Mouse (Mus musculus) liver, embryonic 12.5 days (tissue): ENCODE data around the gene Rdm1. TPM values are rescaled to one million over a fixed set of nuclear protein-coding genes. Genes with fewer than 3 reads are reported as not detected.

Source experiments
- ATAC-seq: fragments of 200-750 bp; cut with Nextera tagmentation; 2 replicates; pipeline ENCODE4 v1.8.0; 2017; ENCODE audit warnings: moderate number of reproducible peaks, mild to moderate bottlenecking, moderate library complexity
- H3K27ac ChIP-seq: fragments of 300-500 bp; sonication (generic); 2 replicates; pipeline ENCODE4 v1.5.1; 2016; ENCODE audit warnings: mild to moderate bottlenecking
- H3K27me3 ChIP-seq: fragments of 300-500 bp; sonication (generic); replicated peaks from 2 replicates; pipeline ENCODE4 v1.6.1; 2016; ENCODE audit warnings: mild to moderate bottlenecking, moderate library complexity
- H3K36me3 ChIP-seq: fragments of 300-500 bp; sonication (generic); 2 replicates; pipeline ENCODE4 v1.6.1; 2016; ENCODE audit warnings: mild to moderate bottlenecking, moderate library complexity
- H3K4me1 ChIP-seq: fragments of 300-500 bp; sonication (generic); 2 replicates; pipeline ENCODE4 v1.6.1; 2016
- H3K4me2 ChIP-seq: fragments of 300-500 bp; sonication (generic); 2 replicates; pipeline ENCODE4 v1.6.1; 2016; ENCODE audit warnings: mild to moderate bottlenecking, moderate library complexity
- H3K4me3 ChIP-seq: fragments of 300-500 bp; sonication (generic); 2 replicates; pipeline ENCODE4 v1.5.1; 2016; ENCODE audit warnings: mild to moderate bottlenecking, moderate library complexity
- H3K9ac ChIP-seq: fragments of 300-500 bp; sonication (generic); 2 replicates; pipeline ENCODE4 v1.6.1; 2016; ENCODE audit warnings: mild to moderate bottlenecking, moderate library complexity
- H3K9me3 ChIP-seq: fragments of 300-500 bp; sonication (generic); replicated peaks from 2 replicates; pipeline ENCODE4 v1.6.1; 2016; ENCODE audit warnings: mild to moderate bottlenecking, moderate library complexity
- WGBS: fragments of 180-500 bp; shearing (Covaris S2); methylation state at CpG from one replicate; pipeline ENCODE4 v1.1.7; 2016; ENCODE audit not compliant: insufficient replicate concordance; 5-methylcytosine and 5-hydroxymethylcytosine counted together
- polyA plus RNA-seq: library from polyadenylated mRNA; unstranded; fragments of >200 nt; fragmentation: Nextera tagmentation; extraction: Ambion mirVana; gene quantifications from 2 replicates; pipeline ENCODE4 v1.2.1, GENCODE M21; 2016

Rdm1 gene
- polyA plus RNA-seq, 1 experiment from 2014 or later, result 11.8 TPM

- no peaks in the 10 kb centered on the region for H3K27me3 ChIP-seq
- 32% methylated on average over 5 of the region's 5 CpGs for WGBS
Measured at GRCm38 (mm10) chr11:101661786-101662185, 34.8 kb downstream of the Rdm1 start.

GRCm38 (mm10) chr11:101663229-101664027, 36.4 kb downstream of the Rdm1 start:
- no peak overlapping the region for H3K4me3 ChIP-seq
- WGBS, result 52% methylated on average over 11 of the region's 11 CpGs
- H3K27ac ChIP-seq, result no peak overlapping the region
- H3K9me3 ChIP-seq, result no peaks in the 10 kb centered on the region
- H3K4me1 ChIP-seq, result peaks cover 80% of the 10 kb centered on the region
- H3K36me3 ChIP-seq, result no peaks in the 10 kb centered on the region
- no peak overlapping the region for H3K9ac ChIP-seq
- H3K4me2 ChIP-seq, result no peak overlapping the region
- no peaks in the 10 kb centered on the region for H3K27me3 ChIP-seq
- ATAC-seq, result no peak

More at GRCm38 (mm10) chr11:101661786-101662185, 34.8 kb downstream of the Rdm1 start:
- peaks cover 70% of the 10 kb centered on the region for H3K4me1 ChIP-seq
- H3K4me2 ChIP-seq, result no peak overlapping the region
- H3K27ac ChIP-seq, result no peak overlapping the region; the same call in 1 of the 2 replicates
- no peak overlapping the region for H3K4me3 ChIP-seq
- H3K9ac ChIP-seq, result no peak overlapping the region
- H3K9me3 ChIP-seq, result no peaks in the 10 kb centered on the region
- no peak for ATAC-seq
- no peaks in the 10 kb centered on the region for H3K36me3 ChIP-seq

- 6% methylated on average over 34 of the region's 34 CpGs for WGBS
- Histone ChIP-seq H3K9me3 (no peaks in the 10 kb centered on the region), H3K4me1 (peaks cover 85% of the 10 kb centered on the region), H3K4me3 (peak within 1 kb of the TSS; percentile 67), H3K9ac (peak within 1 kb of the TSS; percentile 80), H3K27ac (peak within 1 kb of the TSS; percentile 64), H3K36me3 (no peaks in the 10 kb centered on the region), H3K27me3 (no peaks in the 10 kb centered on the region), H3K4me2 (peak within 1 kb of the TSS; percentile 98)
- ATAC-seq, result peak; percentile 91
Measured at GRCm38 (mm10) chr11:101664825-101665635, 38.0 kb downstream of the Rdm1 start, which contains the start of gene Arl4d. Gene Arl4d, plus strand, starts transcription at chr11:101665541.

GRCm38 (mm10) chr11:101665636-101665992, 38.6 kb downstream of the Rdm1 start:
- peaks cover 88% of the 10 kb centered on the region for H3K4me1 ChIP-seq
- no peaks in the 10 kb centered on the region for H3K27me3 ChIP-seq
- no peaks in the 10 kb centered on the region for H3K36me3 ChIP-seq
- peak overlapping the region; percentile 80 for H3K9ac ChIP-seq
- no peaks in the 10 kb centered on the region for H3K9me3 ChIP-seq
- H3K27ac ChIP-seq, result peak overlapping the region; percentile 64
- H3K4me3 ChIP-seq, result peak overlapping the region; percentile 67
- 1% methylated on average over 24 of the region's 24 CpGs for WGBS
- H3K4me2 ChIP-seq, result peak overlapping the region; percentile 98
- ATAC-seq, result no peak

- no peak overlapping the region for H3K4me3 ChIP-seq
- no peak overlapping the region for H3K9ac ChIP-seq
- WGBS, result 75% methylated on average over 28 of the region's 28 CpGs
Measured at GRCm38 (mm10) chr11:101666626-101667345, 39.8 kb downstream of the Rdm1 start.

GRCm38 (mm10) chr11:101667871-101668532, 41.0 kb downstream of the Rdm1 start:
- 77% methylated on average over 14 of the region's 14 CpGs for WGBS
- H3K9me3 ChIP-seq, result no peaks in the 10 kb centered on the region
- H3K27ac ChIP-seq, result peak overlapping the region; percentile 53
- H3K4me2 ChIP-seq, result peak overlapping the region; percentile 53
- H3K4me3 ChIP-seq, result no peak overlapping the region
- ATAC-seq, result no peak
- no peaks in the 10 kb centered on the region for H3K27me3 ChIP-seq
- peaks cover 79% of the 10 kb centered on the region for H3K4me1 ChIP-seq
- H3K36me3 ChIP-seq, result no peaks in the 10 kb centered on the region
- peak overlapping the region; percentile 44; the same call in 1 of the 2 replicates for H3K9ac ChIP-seq

More at GRCm38 (mm10) chr11:101666626-101667345, 39.8 kb downstream of the Rdm1 start:
- Histone ChIP-seq H3K9me3 (no peaks in the 10 kb centered on the region), H3K27ac (0 out of 2 replicates have a peak overlapping the region, but pooled peaks have one; percentile 27), H3K36me3 (no peaks in the 10 kb centered on the region), H3K27me3 (no peaks in the 10 kb centered on the region), H3K4me2 (peak overlapping the region; percentile 98), H3K4me1 (peaks cover 89% of the 10 kb centered on the region)
- no peak for ATAC-seq

GRCm38 (mm10) chr11:101668546-101669261, 41.7 kb downstream of the Rdm1 start:
- Histone ChIP-seq H3K4me1 (peaks cover 79% of the 10 kb centered on the region), H3K4me3 (no peak overlapping the region), H3K9me3 (no peaks in the 10 kb centered on the region), H3K4me2 (peak overlapping the region; percentile 53), H3K27ac (peak overlapping the region; percentile 53), H3K9ac (peak overlapping the region; percentile 44; the same call in 1 of the 2 replicates), H3K36me3 (no peaks in the 10 kb centered on the region), H3K27me3 (no peaks in the 10 kb centered on the region)
- peak; percentile 61 for ATAC-seq
- 29% methylated on average over 13 of the region's 13 CpGs for WGBS

- 17% methylated on average over 1 of the region's 1 CpGs for WGBS
- Histone ChIP-seq H3K27ac (no peak overlapping the region), H3K4me1 (peaks cover 78% of the 10 kb centered on the region), H3K4me3 (no peak overlapping the region), H3K9ac (no peak overlapping the region), H3K27me3 (no peaks in the 10 kb centered on the region), H3K4me2 (no peak overlapping the region), H3K9me3 (no peaks in the 10 kb centered on the region), H3K36me3 (no peaks in the 10 kb centered on the region)
- no peak for ATAC-seq
Measured at GRCm38 (mm10) chr11:101670334-101670733, 43.3 kb downstream of the Rdm1 start.

GRCm38 (mm10) chr11:101671255-101671654, 44.3 kb downstream of the Rdm1 start:
- Histone ChIP-seq H3K4me2 (no peak overlapping the region), H3K4me1 (peaks cover 69% of the 10 kb centered on the region), H3K4me3 (no peak overlapping the region), H3K27ac (no peak overlapping the region), H3K36me3 (no peaks in the 10 kb centered on the region), H3K9ac (no peak overlapping the region), H3K9me3 (no peaks in the 10 kb centered on the region), H3K27me3 (no peaks in the 10 kb centered on the region)
- WGBS, result 44% methylated on average over 4 of the region's 4 CpGs
- ATAC-seq, result no peak

GRCm38 (mm10) chr11:101673010-101673642, 46.1 kb downstream of the Rdm1 start:
- H3K9ac ChIP-seq, result peak overlapping the region; percentile 20; the same call in 1 of the 2 replicates
- ATAC-seq, result no peak
- H3K4me1 ChIP-seq, result peaks cover 51% of the 10 kb centered on the region
- peak overlapping the region; percentile 25 for H3K27ac ChIP-seq
- no peak overlapping the region for H3K4me3 ChIP-seq
- peak overlapping the region; percentile 48 for H3K4me2 ChIP-seq
- 17% methylated on average over 16 of the region's 16 CpGs for WGBS
- no peaks in the 10 kb centered on the region for H3K9me3 ChIP-seq
- no peaks in the 10 kb centered on the region for H3K27me3 ChIP-seq
- no peaks in the 10 kb centered on the region for H3K36me3 ChIP-seq
